Mouse (Mus musculus) limb, embryonic 14.5 days (tissue): ENCODE results near the gene Rpl6. TPM values are rescaled to one million over a fixed set of nuclear protein-coding genes. Genes with fewer than 3 reads are reported as not detected.

Experiments
- ATAC-seq: fragments of 200-750 bp; cut with Nextera tagmentation; 2 replicates; pipeline ENCODE4 v1.8.0; 2017; ENCODE audit warnings: low read depth, moderate number of reproducible peaks, moderate TSS enrichment; ENCODE audit not compliant: low FRiP score
- DNase-seq: peaks from one replicate; pipeline ENCODE4 v3.0.0-alpha.2; 2015; ENCODE audit warnings: low spot score
- H3K27ac ChIP-seq: fragments of 300-500 bp; sonication (generic); replicated peaks from 2 replicates; pipeline ENCODE4 v1.5.1; 2014; ENCODE audit warnings: low read depth, mild to moderate bottlenecking, low read length, moderate library complexity, mixed read lengths
- H3K27me3 ChIP-seq: fragments of 300-500 bp; sonication (generic); 2 replicates; pipeline ENCODE4 v1.6.1; 2014; ENCODE audit warnings: low read length, mixed read lengths; ENCODE audit not compliant: control insufficient read depth, insufficient read depth
- H3K36me3 ChIP-seq: fragments of 300-500 bp; sonication (generic); 2 replicates; pipeline ENCODE4 v1.6.1; 2014; ENCODE audit warnings: mild to moderate bottlenecking, low read length, moderate library complexity, mixed read lengths; ENCODE audit not compliant: control insufficient read depth, insufficient read depth
- H3K4me1 ChIP-seq: fragments of 300-500 bp; sonication (generic); 2 replicates; pipeline ENCODE4 v1.6.1; 2014; ENCODE audit warnings: antibody characterized with exemption, low read length, mixed read lengths; ENCODE audit not compliant: control insufficient read depth, insufficient read depth
- H3K4me2 ChIP-seq: fragments of 300-500 bp; sonication (generic); replicated peaks from 2 replicates; pipeline ENCODE4 v1.6.1; 2014; ENCODE audit warnings: low read depth, mild to moderate bottlenecking, low read length, moderate library complexity; ENCODE audit not compliant: severe bottlenecking
- H3K4me3 ChIP-seq: fragments of 300-500 bp; sonication (generic); replicated peaks from 2 replicates; pipeline ENCODE4 v1.5.1; 2014; ENCODE audit warnings: low read length
- H3K9ac ChIP-seq: fragments of 300-500 bp; sonication (generic); 2 replicates; pipeline ENCODE4 v1.6.1; 2014; ENCODE audit warnings: mild to moderate bottlenecking, low read depth, low read length, moderate library complexity; ENCODE audit not compliant: severe bottlenecking
- H3K9me3 ChIP-seq: fragments of 300-500 bp; sonication (generic); 2 replicates; pipeline ENCODE4 v1.6.1; 2016; ENCODE audit warnings: low read length; ENCODE audit not compliant: control insufficient read depth
- POLR2A ChIP-seq: fragments of 200-500 bp; IDR thresholded peaks from 2 replicates; pipeline ENCODE4 v1.8.0; 2012; ENCODE audit warnings: inconsistent platforms, mild to moderate bottlenecking, moderate library complexity, borderline replicate concordance; ENCODE audit not compliant: insufficient read depth, insufficient read length; ENCODE audit errors: extremely low read depth
- WGBS: fragments of 180-500 bp; shearing (Covaris S2); extraction: QIAGEN DNeasy Blood & Tissue Kit; methylation state at CpG from one replicate; pipeline ENCODE4 v1.1.7; 2014; 5-methylcytosine and 5-hydroxymethylcytosine counted together
- polyA plus RNA-seq, 2 experiments: library from polyadenylated mRNA; depleted of rRNA in 1 of 2; stranded (reverse) in 1 of 2; unstranded in 1 of 2; fragments of >200 nt; fragmentation: Nextera tagmentation in 1 of 2; extraction: Ambion mirVana in 1 of 2; gene quantifications; 2 replicates each; pipeline versions ENCODE4 v1.2.1 to v1.2.3; 2012 to 2014

Gene Rpl6
- polyA plus RNA-seq, 2 experiments, result 712 to 1,086 TPM

DNA sequence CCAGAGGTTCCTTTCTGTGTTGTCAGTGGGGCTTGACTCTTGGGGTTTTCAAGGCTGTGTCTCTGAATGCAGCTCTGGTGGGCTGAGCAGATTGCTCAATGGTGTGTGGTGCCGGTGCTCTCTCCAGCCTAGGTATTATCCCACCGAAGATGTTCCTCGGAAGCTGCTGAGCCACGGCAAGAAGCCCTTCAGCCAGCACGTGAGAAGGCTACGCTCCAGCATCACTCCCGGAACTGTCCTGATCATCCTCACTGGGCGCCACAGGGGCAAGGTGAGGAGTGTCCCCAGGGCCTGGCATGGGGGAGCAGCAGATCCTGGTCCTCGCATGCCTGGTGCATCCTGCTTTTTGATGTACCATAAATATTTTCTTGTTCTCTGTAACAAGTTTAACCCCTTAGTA is 2.3 kb downstream of the Rpl6 start:
- Histone ChIP-seq H3K36me3 (peaks cover 58% of the 10 kb centered on the region), H3K4me1 (peaks cover 3% of the 10 kb centered on the region), H3K27ac (no peak overlapping the region), H3K4me2 (peak overlapping the region; percentile 74; the same call in 1 of the 2 replicates), H3K27me3 (no peaks in the 10 kb centered on the region), H3K4me3 (0 out of 2 replicates have a peak overlapping the region, but pooled peaks have one; percentile 97), H3K9ac (0 out of 2 replicates have a peak overlapping the region, but pooled peaks have one; percentile 99), H3K9me3 (no peaks in the 10 kb centered on the region)
- no peak for TF ChIP-seq POLR2A
- DNase-seq, result no peak
- 73% methylated on average over 9 of the region's 9 CpGs for WGBS
- ATAC-seq, result no peak

DNA sequence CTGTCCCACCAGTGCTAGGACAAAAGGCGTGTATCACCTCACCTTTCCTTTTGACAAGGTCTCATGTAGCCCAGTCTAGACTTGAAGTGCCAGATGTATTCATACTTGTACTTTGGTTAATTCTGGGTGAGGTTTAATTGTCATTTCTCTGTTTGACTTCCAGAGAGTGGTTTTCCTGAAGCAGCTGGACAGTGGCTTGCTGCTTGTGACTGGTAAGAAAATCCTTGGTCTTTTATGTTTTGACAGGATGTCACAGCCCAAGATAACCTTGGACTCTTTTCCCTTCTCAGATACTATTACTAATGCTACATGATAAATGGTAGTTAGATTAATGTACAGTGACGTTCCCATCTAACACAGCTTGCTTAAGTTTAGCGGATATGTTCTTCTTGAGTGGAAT is 2.7 kb downstream of the Rpl6 start:
- DNase-seq (no peak), ATAC-seq (no peak)
- Histone ChIP-seq H3K27me3 (no peaks in the 10 kb centered on the region), H3K4me2 (no peak overlapping the region), H3K9me3 (no peaks in the 10 kb centered on the region), H3K4me3 (no peak overlapping the region), H3K27ac (no peak overlapping the region), H3K4me1 (peaks cover 3% of the 10 kb centered on the region), H3K36me3 (peaks cover 63% of the 10 kb centered on the region), H3K9ac (0 out of 2 replicates have a peak overlapping the region, but pooled peaks have one; percentile 99)
- 83% methylated on average over 3 of the region's 3 CpGs for WGBS
- TF ChIP-seq POLR2A, result no peak

DNA sequence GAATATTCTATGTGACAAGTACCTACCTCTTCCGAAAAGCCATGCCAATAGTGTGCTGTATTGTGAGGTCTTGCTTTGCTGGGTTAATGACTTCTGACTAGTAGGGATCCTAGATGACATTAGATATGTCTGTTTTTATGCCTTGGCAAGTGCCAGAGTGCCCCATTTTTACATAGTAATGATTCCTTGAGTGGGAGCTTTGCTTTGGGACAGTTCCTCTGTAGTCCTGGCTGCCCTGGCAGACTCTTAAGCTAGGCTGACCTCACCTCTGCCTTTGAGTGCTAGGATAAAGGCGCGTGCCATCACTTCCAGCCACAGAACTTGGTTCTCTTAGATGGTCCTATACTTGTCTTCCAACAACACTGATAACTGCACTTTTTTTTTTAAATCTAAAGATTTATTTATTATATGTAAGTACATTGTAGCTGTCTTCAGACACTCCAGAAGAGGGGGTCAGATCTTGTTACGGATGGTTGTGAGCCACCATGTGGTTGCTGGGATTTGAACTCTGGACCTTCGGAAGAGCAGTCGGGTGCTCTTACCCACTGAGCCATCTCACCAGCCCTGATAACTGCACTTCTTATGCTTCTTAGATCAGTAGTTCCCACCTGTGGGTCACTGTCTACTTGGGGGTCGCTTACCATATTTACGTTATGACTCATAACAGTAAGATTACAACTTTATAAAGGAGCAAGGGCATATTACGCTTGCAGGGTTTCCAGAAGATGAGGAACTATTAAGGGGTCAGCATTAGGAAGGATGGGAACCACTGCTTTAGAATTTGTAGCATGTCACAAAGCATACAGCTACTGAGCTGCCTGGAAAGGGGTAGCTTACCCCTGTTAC is 5.7 kb downstream of the Rpl6 start:
- Histone ChIP-seq H3K9me3 (no peaks in the 10 kb centered on the region), H3K27me3 (no peaks in the 10 kb centered on the region), H3K4me3 (no peak overlapping the region), H3K4me2 (no peak overlapping the region), H3K36me3 (peaks cover 68% of the 10 kb centered on the region), H3K9ac (no peak overlapping the region), H3K4me1 (peaks cover 3% of the 10 kb centered on the region), H3K27ac (no peak overlapping the region)
- TF ChIP-seq POLR2A, result no peak
- ATAC-seq, result no peak
- 93% methylated on average over 9 of the region's 9 CpGs for WGBS
- DNase-seq, result no peak

DNA sequence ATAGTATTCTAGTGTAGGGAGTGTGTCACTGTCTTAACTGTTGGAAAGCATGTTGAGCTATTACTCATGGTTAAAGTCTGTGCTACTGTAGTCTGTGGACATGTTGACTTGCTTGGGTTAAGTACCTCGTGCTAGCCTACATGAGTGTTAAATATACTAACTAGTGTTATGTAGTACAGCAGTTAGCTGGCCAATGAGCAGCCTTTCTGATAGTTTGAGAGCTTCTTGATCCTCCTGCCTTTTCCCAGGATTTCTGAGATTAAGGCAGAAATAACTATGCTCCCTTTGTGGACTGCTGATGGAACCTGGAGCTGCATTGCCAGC is 6.3 kb downstream of the Rpl6 start:
- H3K27me3 ChIP-seq, result no peaks in the 10 kb centered on the region
- H3K27ac ChIP-seq, result no peak overlapping the region
- DNase-seq, result no peak
- H3K4me1 ChIP-seq, result peaks cover 3% of the 10 kb centered on the region
- no peaks in the 10 kb centered on the region for H3K9me3 ChIP-seq
- ATAC-seq, result no peak
- no peak overlapping the region for H3K9ac ChIP-seq
- no peak for TF ChIP-seq POLR2A
- no peak overlapping the region for H3K4me2 ChIP-seq
- no peak overlapping the region for H3K4me3 ChIP-seq
- WGBS, result 90% methylated on average over 1 of the region's 1 CpGs
- peaks cover 67% of the 10 kb centered on the region for H3K36me3 ChIP-seq

DNA sequence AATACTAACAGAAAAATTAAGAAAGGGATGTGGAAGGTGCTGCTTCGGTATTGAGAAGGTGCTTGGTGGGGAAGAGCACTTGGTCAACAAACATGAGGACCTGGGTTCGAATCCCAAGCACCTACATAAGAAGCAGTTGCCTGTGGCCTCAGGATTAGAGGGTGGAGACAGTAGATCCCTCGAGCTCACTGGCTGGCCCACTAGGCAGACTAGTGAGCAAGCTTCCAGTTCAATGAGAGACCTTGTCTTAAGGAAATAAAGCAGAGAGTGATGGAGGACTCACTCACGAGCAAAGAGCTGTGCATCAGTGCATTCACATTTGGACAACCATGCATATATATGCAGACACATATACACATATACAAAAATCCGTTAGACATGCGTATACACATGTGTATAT is 7.8 kb downstream of the Rpl6 start:
- 87% methylated on average over 6 of the region's 6 CpGs for WGBS

DNA sequence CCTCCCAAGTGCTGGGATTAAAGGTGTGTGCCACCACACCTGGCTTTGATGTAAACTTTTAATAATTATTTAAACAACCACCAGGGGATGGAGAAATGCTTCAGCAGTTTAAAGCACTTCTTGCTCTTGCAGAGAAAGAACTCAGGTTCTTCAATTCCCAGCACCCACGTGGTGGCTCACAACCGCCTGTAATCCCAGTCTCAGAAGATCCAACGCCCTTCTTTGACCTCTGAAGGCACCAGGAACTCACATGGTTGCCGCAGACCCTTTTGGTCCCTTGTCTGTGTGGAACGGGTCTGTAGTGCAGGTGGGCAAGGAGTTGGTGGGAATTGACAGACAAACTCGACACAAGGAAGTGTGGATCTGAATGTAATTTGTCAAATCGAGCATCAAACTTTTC is 10.4 kb downstream of the Rpl6 start:
- no peak overlapping the region for H3K4me2 ChIP-seq
- no peaks in the 10 kb centered on the region for H3K9me3 ChIP-seq
- 58% methylated on average over 7 of the region's 7 CpGs for WGBS
- H3K4me1 ChIP-seq, result no peaks in the 10 kb centered on the region
- no peaks in the 10 kb centered on the region for H3K27me3 ChIP-seq
- peaks cover 26% of the 10 kb centered on the region for H3K36me3 ChIP-seq
- ATAC-seq, result no peak
- no peak overlapping the region for H3K9ac ChIP-seq
- no peak overlapping the region for H3K27ac ChIP-seq
- no peak overlapping the region for H3K4me3 ChIP-seq
- no peak for TF ChIP-seq POLR2A
- DNase-seq, result no peak

More for the DNA sequence above, 7.8 kb downstream of the Rpl6 start:
- ATAC-seq (no peak), DNase-seq (no peak)
- Histone ChIP-seq H3K27me3 (no peaks in the 10 kb centered on the region), H3K4me2 (no peak overlapping the region), H3K4me3 (no peak overlapping the region), H3K36me3 (peaks cover 52% of the 10 kb centered on the region), H3K9me3 (no peaks in the 10 kb centered on the region), H3K27ac (no peak overlapping the region), H3K9ac (no peak overlapping the region), H3K4me1 (no peaks in the 10 kb centered on the region)
- TF ChIP-seq POLR2A, result no peak
